Mouse (Mus musculus) ovary, adult 2 months (tissue): ENCODE results near the gene Zfp286. TPM values are rescaled to one million over a fixed set of nuclear protein-coding genes. Genes with fewer than 3 reads are reported as not detected.

ENCODE experiments used
- polyA plus RNA-seq: library from polyadenylated mRNA; depleted of rRNA; stranded (reverse); fragments of >200 nt; gene quantifications from 2 replicates; pipeline ENCODE4 v1.2.3, GENCODE M21; 2012; rRNA removed

Gene Zfp286
- 1.3 and 1.4 TPM in 2 replicates for polyA plus RNA-seq

DNA sequence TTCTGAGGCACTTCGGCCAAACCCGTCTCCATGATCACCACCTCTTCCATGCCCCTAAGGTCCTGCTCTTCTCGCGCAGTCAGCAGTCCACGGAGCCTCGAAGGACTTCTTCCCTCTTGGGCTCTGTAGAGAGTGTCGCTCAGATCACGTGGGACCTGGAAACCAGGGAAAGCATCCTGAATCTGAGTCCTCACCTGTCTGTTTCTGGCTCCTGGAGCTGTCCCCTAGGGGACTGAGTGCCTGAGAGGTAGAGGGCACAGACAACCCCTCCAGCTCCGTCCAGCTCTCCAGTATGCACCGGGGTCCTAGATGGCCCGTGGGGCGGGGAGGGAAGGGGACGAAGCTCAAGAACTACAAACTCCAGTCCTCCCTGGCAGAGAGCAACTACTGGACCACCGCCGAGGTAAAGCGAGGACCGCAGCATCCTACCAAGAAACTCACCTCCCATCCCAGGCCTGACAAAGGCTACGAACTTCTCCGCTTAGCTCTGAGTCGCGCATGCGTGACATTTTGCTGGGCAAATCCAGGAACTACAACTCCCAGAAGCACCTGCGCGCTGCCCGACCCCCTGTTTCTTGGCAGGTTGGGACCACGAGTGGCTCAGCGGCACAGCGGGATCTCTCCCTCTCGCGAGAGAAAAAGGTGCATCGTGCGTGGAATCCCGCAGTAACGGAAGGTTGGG lies at the start of gene Zfp286:
Zfp286 (minus strand) TSS at position 528 of the 682 bp plus-strand sequence.

DNA sequence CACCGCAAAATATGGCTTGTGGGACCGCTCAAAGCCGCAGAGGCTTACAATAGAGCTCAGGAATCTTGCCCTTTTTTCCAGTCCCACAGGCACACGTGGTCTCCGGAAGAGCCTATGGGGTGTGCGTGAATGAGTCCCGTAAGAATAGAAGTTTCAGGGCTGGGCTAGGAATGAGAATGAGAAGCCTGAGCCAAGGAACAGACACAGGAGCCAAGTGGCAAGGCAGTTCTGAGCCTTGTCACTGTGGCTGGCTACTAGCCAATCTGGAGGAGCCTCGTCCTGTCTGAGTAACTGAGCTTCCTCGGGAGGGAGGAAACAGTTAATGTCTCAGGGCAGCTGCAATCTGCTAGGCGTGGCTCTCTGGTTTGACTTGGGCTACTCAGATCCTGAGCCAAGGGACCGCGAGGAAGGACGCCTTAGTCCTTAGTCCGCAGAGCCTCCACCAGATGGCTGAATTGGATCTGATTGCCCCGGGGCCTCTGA lies 30.8 kb upstream of the Zfp286 start, which contains the start of gene Trim16:
Trim16 (plus strand) TSS at position 173 of the 483 bp plus-strand sequence.

DNA sequence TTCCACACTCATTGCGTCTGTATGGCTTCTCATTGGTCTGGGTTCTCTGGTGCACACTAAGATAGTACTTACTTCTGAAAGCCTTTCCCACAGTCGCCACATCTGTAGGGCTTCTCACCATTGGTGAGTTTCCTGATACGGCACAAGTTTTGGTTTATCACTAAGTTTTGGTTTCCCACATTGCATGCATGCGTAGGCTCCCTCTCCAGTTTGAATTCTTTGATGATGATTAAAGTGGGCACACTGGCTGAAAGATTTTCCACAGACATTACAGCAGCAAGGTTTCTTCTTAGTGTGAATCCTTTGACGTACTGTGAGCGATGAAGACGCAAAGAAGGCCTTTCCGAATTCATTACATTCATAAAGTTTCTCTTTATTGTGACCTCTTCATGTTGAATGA lies 36.5 kb downstream of the Zfp286 start, which contains the start of gene Gm10428:
Gm10428 (plus strand) TSS at position 321 of the 400 bp plus-strand sequence.

DNA sequence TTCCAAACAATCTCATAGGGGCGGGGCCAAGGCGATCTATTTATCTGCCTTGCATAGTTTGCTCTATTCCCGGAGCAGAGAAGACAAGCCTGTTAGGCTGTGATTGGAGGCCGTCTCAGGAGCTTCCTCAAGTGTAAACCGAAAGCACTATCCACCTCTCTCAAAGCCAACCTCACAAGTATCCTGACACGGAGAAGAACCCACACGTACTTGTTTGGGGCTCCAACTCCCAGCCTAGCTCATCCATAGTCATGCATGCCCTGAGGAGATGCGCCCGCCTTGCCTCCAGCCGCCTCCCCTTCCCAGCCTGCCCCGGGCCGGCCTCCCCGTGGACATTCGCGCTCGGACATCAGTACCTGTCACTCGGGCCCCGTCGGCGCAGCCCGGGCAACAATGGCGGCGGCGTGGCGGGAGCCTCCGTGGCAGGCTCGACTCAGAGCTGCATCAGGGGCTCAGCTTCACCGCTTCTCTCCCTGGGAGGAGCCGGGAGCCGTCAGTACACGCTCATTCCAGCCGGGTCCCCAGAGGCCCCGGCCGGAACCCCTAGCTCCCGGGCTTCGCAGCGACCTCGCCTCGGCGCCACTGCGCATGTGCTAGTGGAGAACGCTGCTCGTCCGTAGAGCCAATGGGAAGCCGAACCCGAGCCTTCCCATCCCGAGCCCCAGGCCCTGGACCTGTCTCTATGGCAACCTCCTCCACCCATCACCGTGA lies 57.8 kb downstream of the Zfp286 start, which contains the start of gene Zfp287:
Zfp287 (minus strand) TSS at position 595 of the 711 bp plus-strand sequence.

Other genes starting within 250 kb of the Zfp286 start
- gene Ubb, start 238.3 kb downstream of the Zfp286 start, polyA plus RNA-seq, result 1,880 and 1,997 TPM in 2 replicates
- 16.8 and 16.9 TPM in 2 replicates for gene Trpv2, start 215.0 kb downstream of the Zfp286 start, polyA plus RNA-seq
- 56.1 and 58.1 TPM in 2 replicates for gene Lrrc75a, start 140.9 kb downstream of the Zfp286 start, polyA plus RNA-seq
- 79.6 and 85.9 TPM in 2 replicates for gene Mmgt2, start 140.8 kb downstream of the Zfp286 start, polyA plus RNA-seq
- 1.7 and 1.9 TPM in 2 replicates for gene Zfp287, start 57.6 kb downstream of the Zfp286 start, polyA plus RNA-seq
- gene Gm10428, start 36.4 kb downstream of the Zfp286 start, polyA plus RNA-seq, result not detected in 2 replicates
- 3.5 and 3.6 TPM in 2 replicates for gene Trim16, start 30.8 kb upstream of the Zfp286 start, polyA plus RNA-seq
- gene Fbxw10, start 57.6 kb upstream of the Zfp286 start, polyA plus RNA-seq, result 0.40 and 0.48 TPM in 2 replicates
- 10.6 and 10.8 TPM in 2 replicates for gene Tvp23b, start 90.0 kb upstream of the Zfp286 start, polyA plus RNA-seq
- gene Cdrt4, start 161.7 kb upstream of the Zfp286 start, polyA plus RNA-seq, result not detected in 2 replicates